Mouse (Mus musculus) ovary, postnatal 14 days (tissue): ENCODE measurements around the gene Pi4ka.
"Not testable (repeated sequence)": the region's sequence is repeated elsewhere in the genome, so short reads cannot be mapped to it uniquely, and the experiment has no call there.

Source experiments
- DNase-seq: peaks from one replicate; pipeline ENCODE4 v3.0.0; 2022; ENCODE audit warnings: low spot score

Gene Pi4ka

DNA sequence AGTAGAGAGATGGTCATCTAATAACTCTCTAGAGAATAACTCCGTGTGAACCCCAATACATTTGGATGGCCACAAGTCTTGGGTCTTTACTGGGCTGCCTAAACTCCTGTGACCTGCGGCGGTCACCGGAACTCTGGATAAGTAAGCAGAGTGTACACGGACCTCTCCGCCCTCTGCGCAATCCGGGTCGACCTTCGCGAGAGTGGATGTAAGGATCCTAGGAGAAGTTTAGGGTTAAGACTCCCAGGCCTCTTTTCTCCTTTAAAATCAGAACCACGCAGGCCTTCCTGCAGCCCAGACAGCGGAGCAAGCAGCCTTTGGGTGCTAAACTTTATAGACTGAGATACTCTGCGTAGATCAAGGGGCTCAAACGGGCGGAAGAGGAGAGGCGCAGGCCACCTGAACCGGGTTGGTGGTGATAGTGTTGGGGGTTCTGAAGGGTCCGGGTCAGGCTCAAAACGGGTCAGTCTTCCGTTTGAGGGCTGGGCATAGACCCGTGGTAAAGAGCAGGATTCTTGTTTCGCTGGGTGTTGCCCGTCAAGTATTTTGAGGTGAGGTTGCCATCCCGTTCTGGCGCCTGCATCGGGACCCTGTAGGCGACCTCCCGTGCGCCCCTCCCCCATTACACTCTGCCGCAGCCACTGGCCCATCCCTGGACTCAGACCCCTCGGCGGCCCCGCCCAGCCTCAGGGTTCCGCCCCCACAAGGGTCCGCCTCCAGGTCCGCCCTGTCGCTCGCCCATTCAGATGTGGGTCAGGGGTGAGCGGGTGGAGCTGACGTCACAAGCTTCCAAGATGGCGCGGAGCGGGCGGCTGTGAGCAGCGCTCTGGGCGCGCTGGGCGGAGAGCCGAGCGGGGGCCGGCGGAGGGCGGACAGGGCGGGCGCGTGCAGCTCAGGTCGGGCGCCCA is 173.1 kb downstream of the Pi4ka start, which contains the start of gene Hic2:
TSS of gene Hic2 (plus strand) at position 779 of the 908 bp plus-strand sequence.
- DNase-seq, result peak; percentile 92

GRCm38 (mm10) chr16:17231523-17231922 is 174.6 kb downstream of the Pi4ka start:
- DNase-seq, result not testable (repeated sequence)
